In genomic region chr5:5414835-5415234, GRCm38 (mm10) we compare ENCODE assay signal across 23 mouse cellular contexts. TPM values are rescaled to one million over a fixed set of nuclear protein-coding genes. Genes with fewer than 3 reads are reported as not detected.
DNase-seq lines count a peak whose midpoint lies in the region; ATAC-seq and TF ChIP-seq lines count a peak whose summit lies in the region.
"Had no signal": no experiment of that assay in that cellular context is flagged by ENCODE, and none has a peak within 500 bp of the region (broad histone marks: within the 10 kb centered on the region; RNA-seq: fewer than 3 reads in every experiment).

No protein-coding gene starts in this region.

- intact Hi-C loops in heart, postnatal 10 days (cut with DNase I), result no loop called here

- H3K4me2 ChIP-seq in heart, embryonic 12.5 days, result no peak overlapping the region
- H3K4me2 ChIP-seq in lung, embryonic 16.5 days (ENCODE audit: low read depth, low read length), result no peak overlapping the region
- H3K4me2 ChIP-seq: embryonic facial prominence, embryonic 12.5 days; forebrain, embryonic 12.5 days; heart, embryonic 15.5 days; hindbrain, embryonic 12.5 days had no signal

- no peak overlapping the region for H3K4me3 ChIP-seq in heart, embryonic 12.5 days
- H3K4me3 ChIP-seq in lung, embryonic 16.5 days (ENCODE audit: low read length), result no peak overlapping the region
- H3K4me3 ChIP-seq in bone marrow macrophage, adult 2 months (ENCODE audit: insufficient read depth, low read length), result no peak overlapping the region
- H3K4me3 ChIP-seq: embryonic facial prominence, embryonic 12.5 days; forebrain, embryonic 12.5 days; heart, adult 2 months; heart, embryonic 15.5 days; hindbrain, embryonic 12.5 days had no signal

- no peak for ATAC-seq in heart, embryonic 12.5 days (ENCODE audit: insufficient number of reproducible peaks, low FRiP score)
- peak; percentile 78 for ATAC-seq in lung, embryonic 16.5 days (ENCODE audit: low read depth)
- ATAC-seq: CD4-positive, CD25-positive, alpha-beta regulatory T cell, adult 4 months; forebrain, embryonic 16.5 days; hindbrain, embryonic 16.5 days; inflammation-experienced regulatory T-cells, adult 6 months had no signal

- TF ChIP-seq POLR2A in bone marrow macrophage, adult 2 months (IDR thresholded peaks at IDR 0.05; ENCODE audit: borderline replicate concordance, low read depth, low read length), result no peak

- no peaks in the 10 kb centered on the region for H3K27me3 ChIP-seq in heart, embryonic 12.5 days (replicated peaks)
- H3K27me3 ChIP-seq in lung, embryonic 16.5 days (ENCODE audit: control insufficient read depth, insufficient read depth, low read depth, low read length), result no peaks in the 10 kb centered on the region
- H3K27me3 ChIP-seq: embryonic facial prominence, embryonic 12.5 days; forebrain, embryonic 12.5 days; heart, embryonic 15.5 days; hindbrain, embryonic 12.5 days had no signal

- no peaks in the 10 kb centered on the region for H3K36me3 ChIP-seq in heart, embryonic 12.5 days
- H3K36me3 ChIP-seq in lung, embryonic 16.5 days (ENCODE audit: control insufficient read depth, insufficient read depth, low read length), result no peaks in the 10 kb centered on the region
- H3K36me3 ChIP-seq: embryonic facial prominence, embryonic 12.5 days; forebrain, embryonic 12.5 days; G1E; heart, embryonic 15.5 days; hindbrain, embryonic 12.5 days had no signal

- H3K9me3 ChIP-seq in heart, embryonic 12.5 days (replicated peaks), result no peaks in the 10 kb centered on the region
- H3K9me3 ChIP-seq in lung, embryonic 16.5 days (ENCODE audit: control insufficient read depth, low read length), result no peaks in the 10 kb centered on the region
- H3K9me3 ChIP-seq: embryonic facial prominence, embryonic 12.5 days; forebrain, embryonic 12.5 days; G1E; heart, embryonic 15.5 days; hindbrain, embryonic 12.5 days had no signal

- no peak for TF ChIP-seq CTCF in bone marrow macrophage, adult 2 months (IDR thresholded peaks at IDR 0.05; ENCODE audit: low read depth, low read length)

- peak; percentile 7 to 12 for DNase-seq in heart, postnatal 10 days
- no peak for DNase-seq in lung, postnatal 14 days
- no peak for DNase-seq in neural tube, embryonic 10.5 days (ENCODE audit: extremely low spot score, low spot score)
- DNase-seq: adrenal gland, postnatal 10 days; B cell, adult 2 months; cerebellum, adult 11-12 months; cerebellum, adult 9-10 months; cerebellum, postnatal 25 days; gastrocnemius, postnatal 10 days; heart, adult 2 months; heart, postnatal 4 days had no signal

- H3K27ac ChIP-seq in heart, embryonic 12.5 days (ENCODE audit: poor library complexity, severe bottlenecking), result no peak overlapping the region
- peak overlapping the region; percentile 36; the same call in 1 of the 2 replicates for H3K27ac ChIP-seq in lung, embryonic 16.5 days (ENCODE audit: low read length)
- H3K27ac ChIP-seq in bone marrow macrophage, adult 2 months (ENCODE audit: insufficient read depth, low read depth, low read length), result peak overlapping the region; percentile 35; the same call in 1 of the 2 replicates
- H3K27ac ChIP-seq: embryonic facial prominence, embryonic 12.5 days; forebrain, embryonic 12.5 days; heart, adult 2 months; heart, embryonic 15.5 days; hindbrain, embryonic 12.5 days had no signal

- H3K9ac ChIP-seq in heart, embryonic 12.5 days, result no peak overlapping the region
- no peak overlapping the region for H3K9ac ChIP-seq in lung, embryonic 16.5 days (ENCODE audit: low read length)
- H3K9ac ChIP-seq: embryonic facial prominence, embryonic 12.5 days; forebrain, embryonic 12.5 days; heart, embryonic 15.5 days; hindbrain, embryonic 12.5 days had no signal

- H3K4me1 ChIP-seq in heart, embryonic 12.5 days (replicated peaks), result no peaks in the 10 kb centered on the region
- H3K4me1 ChIP-seq in lung, embryonic 16.5 days (replicated peaks; ENCODE audit: control insufficient read depth, insufficient read depth, low read length), result no peaks in the 10 kb centered on the region; the same call in 1 of the 2 replicates
- H3K4me1 ChIP-seq in bone marrow macrophage, adult 2 months (ENCODE audit: control insufficient read depth, insufficient read depth, low read length), result peaks cover 16% of the 10 kb centered on the region
- H3K4me1 ChIP-seq: embryonic facial prominence, embryonic 12.5 days; forebrain, embryonic 12.5 days; heart, embryonic 15.5 days; hindbrain, embryonic 12.5 days had no signal

- WGBS in heart, embryonic 12.5 days, result 61% methylated on average over 3 of the region's 3 CpGs
- 50% methylated on average over 3 of the region's 3 CpGs for WGBS in lung, embryonic 16.5 days

RNA-seq across cellular contexts. Expression of gene Cdk14, which starts 5.3 kb away (rescaled TPM):
- 10 to 100 TPM; 20.1 to 22.2 TPM for total RNA-seq in heart, postnatal 10 days (2021)
- polyA plus RNA-seq in heart, embryonic 12.5 days (2016; fragmentation: Nextera tagmentation; extraction: Ambion mirVana), result 20.4 and 21.3 TPM in 2 replicates
- polyA plus RNA-seq in lung, embryonic 16.5 days (2015; fragmentation: Nextera tagmentation; extraction: Ambion mirVana), result 28.6 and 29.1 TPM in 2 replicates
- 43.0 and 43.6 TPM in 2 replicates for polyA plus RNA-seq in bone marrow macrophage, adult 2 months (2012; ENCODE audit: insufficient read depth, insufficient read length, missing spikeins)
- polyA plus RNA-seq: G1E had no signal

Comparison
In these comparisons a context has a peak if more than half of its experiments do, and no peak if none do; other contexts are left out.
1. DNase-seq: peak in heart, postnatal 10 days (2 of 2); none in lung, postnatal 14 days (single experiment) and neural tube, embryonic 10.5 days (single experiment).